Mouse (Mus musculus) Patski (cell line): Measurements from ENCODE around the gene Inmt. TPM values are rescaled to one million over a fixed set of nuclear protein-coding genes. Genes with fewer than 3 reads are reported as not detected.

Source experiments
- ATAC-seq: fragments of 100-300 bp; one replicate; pipeline ENCODE4 v1.8.0; 2021
- CTCF ChIA-PET: fragments of 350-600 bp; sonication (Branson Sonifier 250); formaldehyde crosslinking; loops from one replicate; lab custom pipeline; 2022; ENCODE audit warnings: inconsistent platforms; lab: Charles Lee
- POLR2A ChIA-PET: fragments of 350-600 bp; sonication (Branson Sonifier 250); formaldehyde crosslinking; loops from one replicate; lab custom pipeline; 2022; ENCODE audit warnings: antibody characterized with exemption, inconsistent platforms; lab: Charles Lee
- DNase-seq: peaks from one replicate; pipeline ENCODE4 v3.0.0-alpha.2; 2011; ENCODE audit warnings: low read depth, low spot score
- H3K27me3 ChIP-seq: fragments of 371-371 bp; one replicate; pipeline ENCODE4 v1.5.1; 2021
- CTCF ChIP-seq: fragments of 100-300 bp; IDR thresholded peaks from one replicate; pipeline ENCODE4 v1.5.1; 2021
- in situ Hi-C: fragments of 300-500 bp; cut with MboI; formaldehyde crosslinking; loops from 3 replicates; pipeline ENCODE4 v1.11.1; 2018; ENCODE audit warnings: low pct_unique_long_range_greater_than_20kb, mixed read lengths
- polyA plus RNA-seq: library from polyadenylated mRNA; unstranded; gene quantifications from one replicate; pipeline ENCODE4 v1.2.3, GENCODE M21; 2021

Inmt gene
- polyA plus RNA-seq: 309 TPM

DNA sequence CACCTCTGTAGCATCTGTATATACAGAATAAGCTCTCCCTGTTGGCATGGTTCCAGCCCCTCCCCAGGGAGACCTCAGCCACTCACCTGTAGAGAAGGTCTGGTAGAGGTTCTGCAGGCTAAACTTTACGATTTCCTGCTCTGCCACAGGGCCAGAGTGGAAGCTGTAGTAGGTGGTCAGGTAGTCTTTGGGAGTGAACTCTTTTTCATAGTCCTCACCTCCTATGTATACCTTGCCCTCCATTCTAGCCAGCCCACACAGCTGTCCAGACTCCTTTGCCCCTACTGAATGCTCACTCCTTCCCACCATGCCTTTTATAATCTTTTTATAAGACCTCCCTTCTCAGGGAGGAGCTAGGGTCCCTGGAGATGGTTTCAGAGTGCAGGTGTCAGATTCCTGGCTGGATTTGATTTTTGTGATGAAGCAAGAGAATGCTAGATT is at the start of gene Inmt:
Gene Inmt (minus strand): TSS at position 303 of the 441 bp plus-strand sequence.
- TF ChIP-seq CTCF: no peak

DNA sequence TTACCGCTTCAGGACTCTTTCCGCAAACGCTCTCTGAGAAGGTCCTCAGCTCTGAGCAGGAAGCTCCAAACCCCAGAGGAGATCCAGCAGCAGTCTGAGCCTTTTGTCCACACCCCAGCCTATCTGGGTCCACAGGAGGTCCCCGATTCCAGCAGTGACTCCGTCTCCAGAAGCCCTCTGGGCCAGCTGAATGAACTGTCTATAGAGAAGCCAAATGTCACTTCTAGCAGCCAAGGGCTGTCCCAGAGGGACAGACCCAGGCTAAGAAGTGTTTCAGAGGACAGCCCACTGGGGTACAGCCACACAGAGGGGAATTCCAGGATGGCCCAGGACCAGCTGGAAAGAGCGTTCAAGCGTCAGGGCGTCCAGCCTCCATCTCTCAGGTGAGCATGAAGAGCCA is 49.1 kb upstream of the Inmt start:
- in situ Hi-C loops: no loop called here
- no peaks in the 10 kb centered on the region for H3K27me3 ChIP-seq
- no peak for TF ChIP-seq CTCF
- DNase-seq (no peak), ATAC-seq (no peak)
- ChIA-PET CTCF (interaction anchor here (1.2 kb wide), 1 partner anchor 18 kb away, joined by 3 read pairs; no protein-coding TSS in a partner anchor), POLR2A (no interaction called here)

More for the DNA sequence above, at the start of gene Inmt:
- no peaks in the 10 kb centered on the region for H3K27me3 ChIP-seq
- ATAC-seq (no peak), DNase-seq (no peak)
- CTCF ChIA-PET: interaction anchor here (1.0 to 1.4 kb wide), 2 partner anchors 29 to 157 kb away, joined by 3 to 4 read pairs; no protein-coding TSS in a partner anchor
- in situ Hi-C loops: no loop called here
- POLR2A ChIA-PET: interaction anchor here (0.8 kb wide), 1 partner anchor 213 kb away, joined by 3 read pairs; no protein-coding TSS in a partner anchor

- DNase-seq (no peak), ATAC-seq (no peak)
- CTCF ChIA-PET: no interaction called here
- H3K27me3 ChIP-seq: no peaks in the 10 kb centered on the region
- POLR2A ChIA-PET: no interaction called here
- in situ Hi-C loops: no loop called here
- no peak for TF ChIP-seq CTCF
These were observed 43.4 kb upstream of the Inmt start for GRCm38 (mm10) chr6:55218232-55218631.

GRCm38 (mm10) chr6:55214541-55214940 is 39.7 kb upstream of the Inmt start:
- in situ Hi-C loops: no loop called here
- no peaks in the 10 kb centered on the region for H3K27me3 ChIP-seq
- POLR2A ChIA-PET: interaction anchor here (0.6 kb wide), 2 partner anchors 26 to 627 kb away, joined by 3 to 6 read pairs; no protein-coding TSS in a partner anchor
- ATAC-seq (no peak), DNase-seq (no peak)
- CTCF ChIA-PET: no interaction called here
- no peak for TF ChIP-seq CTCF

DNA sequence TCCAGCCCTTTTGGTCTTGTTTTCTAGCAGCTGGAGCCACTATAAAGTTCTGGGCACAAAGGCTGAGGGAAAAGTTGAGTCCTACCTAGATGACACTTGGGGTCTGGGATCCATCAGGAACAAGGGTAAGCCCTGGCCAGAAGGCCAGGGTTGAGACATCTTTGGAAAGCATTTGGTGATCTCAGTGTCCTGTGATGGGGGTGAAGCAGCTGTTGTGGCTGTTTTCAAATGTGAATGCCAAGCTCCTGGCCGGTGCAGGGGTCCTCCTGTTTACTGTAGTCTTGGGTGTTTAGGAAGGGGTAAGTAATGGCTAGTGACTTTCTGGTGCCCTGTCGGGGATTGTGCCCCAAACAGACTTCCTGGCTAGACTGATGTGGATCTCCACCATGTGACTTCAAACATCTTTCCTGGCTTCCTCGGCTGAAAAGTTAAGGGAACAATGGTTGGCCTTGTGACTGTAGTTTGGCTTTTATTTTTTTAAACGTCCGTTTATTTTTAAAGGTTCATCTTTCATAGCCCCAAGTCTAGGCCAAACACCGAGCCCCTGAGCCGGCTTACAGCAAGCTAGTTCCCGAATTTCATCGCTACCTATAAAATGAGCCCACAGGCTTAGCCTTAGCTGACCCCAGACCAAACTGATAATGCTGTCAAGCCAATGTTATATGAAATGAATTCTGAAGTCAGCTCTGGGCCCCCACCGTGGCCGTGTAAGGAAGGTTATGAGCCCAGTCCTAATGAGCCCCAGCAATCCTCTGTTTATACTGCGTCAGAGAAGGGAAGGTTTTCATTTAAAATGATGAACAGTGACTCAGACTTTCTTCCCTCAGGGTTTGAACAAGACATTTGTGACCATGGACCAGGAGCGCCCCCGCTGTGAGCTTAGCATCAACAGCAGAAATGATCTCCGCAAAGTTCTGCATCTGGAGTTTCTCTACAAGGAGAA is 35.9 kb upstream of the Inmt start:
- ATAC-seq: no peak
- ChIA-PET CTCF (no interaction called here), POLR2A (interaction anchor here (0.6 kb wide), 1 partner anchor 472 kb away, joined by 3 read pairs; no protein-coding TSS in a partner anchor)
- no peaks in the 10 kb centered on the region for H3K27me3 ChIP-seq
- in situ Hi-C loops: no loop called here
- no peak for TF ChIP-seq CTCF
- DNase-seq: no peak

GRCm38 (mm10) chr6:55207786-55208185 is 32.9 kb upstream of the Inmt start:
- POLR2A ChIA-PET: no interaction called here
- CTCF ChIA-PET: interaction anchor here (0.8 kb wide), 1 partner anchor 179 kb away, joined by 3 read pairs; no protein-coding TSS in a partner anchor
- no peaks in the 10 kb centered on the region for H3K27me3 ChIP-seq
- in situ Hi-C loops: no loop called here
- DNase-seq (no peak), ATAC-seq (no peak)
- TF ChIP-seq CTCF: no peak

GRCm38 (mm10) chr6:55203931-55204330 is 29.1 kb upstream of the Inmt start:
- ChIA-PET POLR2A (no interaction called here), CTCF (interaction anchor here (0.8 kb wide), 2 partner anchors 28 to 30 kb away, joined by 3 read pairs; no protein-coding TSS in a partner anchor)
- H3K27me3 ChIP-seq: no peaks in the 10 kb centered on the region
- in situ Hi-C loops: no loop called here
- DNase-seq (no peak), ATAC-seq (no peak)
- TF ChIP-seq CTCF: no peak

DNA sequence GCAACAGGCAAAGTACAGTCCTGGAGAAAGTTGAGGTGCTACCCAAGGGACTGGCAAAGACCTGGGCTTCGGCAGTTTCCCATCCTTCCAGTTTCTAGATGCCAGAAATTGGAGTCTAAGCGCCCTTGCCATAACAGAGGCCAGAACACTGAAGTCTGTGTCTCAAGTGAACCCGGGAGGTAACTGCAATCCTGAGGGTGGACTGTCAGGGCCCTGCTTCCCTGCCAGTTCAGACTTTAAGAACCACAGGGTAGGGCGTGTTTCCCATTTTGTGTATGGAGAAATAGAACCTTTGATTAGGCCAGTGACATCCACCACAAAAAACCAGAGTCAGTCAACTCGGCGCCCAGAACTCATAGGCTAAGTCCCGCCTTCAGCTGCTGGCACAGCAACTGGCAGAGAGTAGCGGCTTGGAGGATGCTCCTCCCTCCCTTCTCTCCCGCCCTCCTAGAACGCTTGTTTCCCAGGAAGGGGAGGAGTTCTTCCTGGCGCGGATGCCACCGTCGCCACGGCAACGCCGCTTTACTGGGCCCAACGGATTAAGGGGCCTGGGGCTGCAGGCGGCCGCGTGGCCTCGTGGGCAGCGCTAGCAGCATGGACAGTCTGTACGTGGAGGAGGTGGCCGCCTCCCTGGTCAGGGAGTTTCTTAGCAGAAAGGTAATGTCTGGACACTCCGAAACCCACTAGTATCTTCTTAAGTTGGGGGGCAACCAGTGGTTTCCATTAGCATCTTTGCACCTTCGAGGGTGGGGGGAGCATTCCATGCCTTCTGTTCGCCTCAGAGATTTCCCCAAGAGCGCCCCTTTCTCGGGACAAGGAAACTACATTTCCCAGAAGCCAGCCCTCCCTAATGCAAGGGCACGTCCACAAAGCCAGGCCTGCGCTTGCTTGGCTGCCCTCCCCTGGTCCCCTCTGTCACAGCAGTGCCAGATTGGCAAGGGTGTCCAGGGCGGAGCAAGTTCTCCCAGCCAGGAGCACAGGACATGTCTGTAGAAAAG is 28.4 kb upstream of the Inmt start, which contains the start of gene Mindy4:
Gene Mindy4 (plus strand): TSS at position 471 of the 998 bp plus-strand sequence.
- ChIA-PET CTCF (interaction anchor here (0.8 kb wide), 2 partner anchors 29 kb away, joined by 3 read pairs; no protein-coding TSS in a partner anchor), POLR2A (no interaction called here)
- in situ Hi-C loops: no loop called here
- DNase-seq: peak; percentile 62
- peak; percentile 61 for TF ChIP-seq CTCF
- H3K27me3 ChIP-seq: no peaks in the 10 kb centered on the region
- ATAC-seq: peak; percentile 96

GRCm38 (mm10) chr6:55199047-55199446 is 24.2 kb upstream of the Inmt start:
- ATAC-seq: no peak
- POLR2A ChIA-PET: no interaction called here
- no peaks in the 10 kb centered on the region for H3K27me3 ChIP-seq
- DNase-seq: no peak
- CTCF ChIA-PET: interaction anchor here (1.1 kb wide), 1 partner anchor 17 kb away, joined by 3 read pairs; no protein-coding TSS in a partner anchor
- no peak for TF ChIP-seq CTCF
- in situ Hi-C loops: no loop called here

GRCm38 (mm10) chr6:55193171-55193570 is 18.3 kb upstream of the Inmt start:
- DNase-seq (no peak), ATAC-seq (no peak)
- no peaks in the 10 kb centered on the region for H3K27me3 ChIP-seq
- ChIA-PET CTCF (no interaction called here), POLR2A (no interaction called here)
- in situ Hi-C loops: no loop called here
- TF ChIP-seq CTCF: no peak
